Mouse (Mus musculus) heart, embryonic 13.5 days (tissue): ENCODE measurements around the gene Hal. TPM values are rescaled to one million over a fixed set of nuclear protein-coding genes. Genes with fewer than 3 reads are reported as not detected.

ENCODE experiments used
- ATAC-seq: fragments of 200-750 bp; cut with Nextera tagmentation; 2 replicates; pipeline ENCODE4 v1.8.0; 2017; ENCODE audit warnings: moderate TSS enrichment; ENCODE audit not compliant: insufficient number of reproducible peaks, low FRiP score, low TSS enrichment; ENCODE audit errors: extremely low read depth
- H3K27ac ChIP-seq: fragments of 300-500 bp; sonication (generic); replicated peaks from 2 replicates; pipeline ENCODE4 v1.5.1; 2015; ENCODE audit warnings: moderate library complexity, mild to moderate bottlenecking, inconsistent platforms
- H3K27me3 ChIP-seq: fragments of 300-500 bp; sonication (generic); replicated peaks from 2 replicates; pipeline ENCODE4 v1.6.1; 2015; ENCODE audit warnings: mild to moderate bottlenecking, inconsistent platforms
- H3K36me3 ChIP-seq: fragments of 300-500 bp; sonication (generic); 2 replicates; pipeline ENCODE4 v1.6.1; 2015; ENCODE audit warnings: mild to moderate bottlenecking, inconsistent platforms
- H3K4me1 ChIP-seq: fragments of 300-500 bp; sonication (generic); 2 replicates; pipeline ENCODE4 v1.6.1; 2015; ENCODE audit warnings: inconsistent platforms
- H3K4me2 ChIP-seq: fragments of 300-500 bp; sonication (generic); 2 replicates; pipeline ENCODE4 v1.6.1; 2015; ENCODE audit warnings: inconsistent platforms, mild to moderate bottlenecking, moderate library complexity
- H3K4me3 ChIP-seq: fragments of 300-500 bp; sonication (generic); 2 replicates; pipeline ENCODE4 v1.5.1; 2015; ENCODE audit warnings: moderate library complexity, mild to moderate bottlenecking, inconsistent platforms
- H3K9ac ChIP-seq: fragments of 300-500 bp; sonication (generic); 2 replicates; pipeline ENCODE4 v1.6.1; 2015; ENCODE audit warnings: inconsistent platforms, mild to moderate bottlenecking, moderate library complexity
- H3K9me3 ChIP-seq: fragments of 300-500 bp; sonication (generic); 2 replicates; pipeline ENCODE4 v1.6.1; 2016; ENCODE audit warnings: inconsistent platforms
- WGBS: fragments of 180-500 bp; shearing (Covaris S2); methylation state at CpG from one replicate; pipeline ENCODE4 v1.1.7; 2015; ENCODE audit warnings: mixed read lengths; 5-methylcytosine and 5-hydroxymethylcytosine counted together
- polyA plus RNA-seq: library from polyadenylated mRNA; unstranded; fragments of >200 nt; fragmentation: Nextera tagmentation; extraction: Ambion mirVana; gene quantifications from 2 replicates; pipeline ENCODE4 v1.2.1, GENCODE M21; 2015

The Hal gene
- polyA plus RNA-seq, 1 experiment from 2014 or later = 0.12 TPM

DNA sequence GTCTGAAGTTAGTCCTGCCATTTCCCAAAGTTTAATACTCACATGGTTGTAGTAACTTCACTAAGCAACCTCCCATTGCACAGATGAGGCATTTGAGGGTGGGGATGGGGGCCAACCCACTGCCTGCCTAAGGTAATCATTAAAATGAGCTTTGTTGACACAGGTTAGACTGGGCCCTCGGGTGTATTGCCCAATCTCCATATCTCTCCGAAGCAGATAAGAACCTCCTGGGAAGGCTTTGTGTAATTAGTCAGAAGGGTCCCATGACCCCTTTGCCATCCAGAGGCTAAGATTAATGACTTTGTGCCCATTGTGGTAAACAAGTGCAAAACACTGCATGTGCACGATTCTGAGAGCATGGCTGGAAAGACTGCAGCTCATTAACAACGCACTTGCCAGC is 29.2 kb downstream of the Hal start:
- Histone ChIP-seq H3K27ac (no peak overlapping the region), H3K4me3 (no peak overlapping the region), H3K9me3 (no peaks in the 10 kb centered on the region), H3K36me3 (no peaks in the 10 kb centered on the region), H3K4me2 (no peak overlapping the region), H3K27me3 (no peaks in the 10 kb centered on the region), H3K4me1 (no peaks in the 10 kb centered on the region), H3K9ac (no peak overlapping the region)
- ATAC-seq = no peak
- WGBS = 53% methylated on average over 4 of the region's 4 CpGs

DNA sequence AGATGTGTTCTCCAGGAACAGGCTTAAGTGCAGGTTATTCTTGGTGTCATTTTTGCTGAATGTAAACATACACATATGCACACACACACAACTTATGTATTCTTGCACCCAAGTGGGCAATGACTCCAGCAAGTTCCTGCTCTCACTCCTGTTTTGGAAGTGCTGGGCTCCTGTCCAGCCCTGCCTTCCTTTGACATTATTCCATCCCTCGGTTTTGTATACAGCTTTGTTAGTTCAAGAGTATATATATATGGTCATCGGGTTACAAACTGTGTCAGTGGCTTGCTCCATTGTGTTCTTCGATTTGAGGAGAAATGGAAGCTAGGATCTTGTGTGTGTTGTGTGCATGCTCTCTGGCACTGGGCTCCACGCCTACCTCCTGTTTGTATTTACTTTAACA is 29.6 kb downstream of the Hal start:
- 73% methylated on average over 4 of the region's 4 CpGs for WGBS
- no peak overlapping the region for H3K9ac ChIP-seq
- no peak overlapping the region for H3K4me3 ChIP-seq
- ATAC-seq = no peak
- H3K27me3 ChIP-seq = no peaks in the 10 kb centered on the region
- no peaks in the 10 kb centered on the region for H3K9me3 ChIP-seq
- no peaks in the 10 kb centered on the region for H3K4me1 ChIP-seq
- no peak overlapping the region for H3K4me2 ChIP-seq
- no peaks in the 10 kb centered on the region for H3K36me3 ChIP-seq
- H3K27ac ChIP-seq = no peak overlapping the region

DNA sequence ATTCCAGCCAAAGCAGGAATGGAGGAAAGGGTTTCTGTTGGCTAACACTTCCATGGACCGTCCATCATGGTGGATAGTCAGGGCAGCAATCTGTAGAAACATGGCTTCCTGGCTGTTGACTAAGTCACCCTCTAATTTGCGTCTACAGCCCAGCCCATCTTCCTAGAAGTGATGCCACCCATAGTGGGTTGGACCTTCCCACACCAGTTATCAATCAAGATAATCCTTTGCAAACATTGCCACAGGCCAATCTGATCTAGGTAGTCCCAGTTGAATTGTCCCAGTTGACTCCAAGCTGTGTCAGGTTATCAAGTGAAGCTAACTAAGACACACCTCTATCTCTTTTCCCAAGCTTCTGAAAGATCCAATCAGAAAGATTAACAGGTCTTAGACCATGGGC is 30.1 kb downstream of the Hal start:
- Histone ChIP-seq H3K36me3 (no peaks in the 10 kb centered on the region), H3K4me2 (no peak overlapping the region), H3K4me1 (no peaks in the 10 kb centered on the region), H3K4me3 (no peak overlapping the region), H3K9me3 (no peaks in the 10 kb centered on the region), H3K27ac (no peak overlapping the region), H3K9ac (no peak overlapping the region), H3K27me3 (no peaks in the 10 kb centered on the region)
- WGBS = 79% methylated on average over 2 of the region's 2 CpGs
- no peak for ATAC-seq

DNA sequence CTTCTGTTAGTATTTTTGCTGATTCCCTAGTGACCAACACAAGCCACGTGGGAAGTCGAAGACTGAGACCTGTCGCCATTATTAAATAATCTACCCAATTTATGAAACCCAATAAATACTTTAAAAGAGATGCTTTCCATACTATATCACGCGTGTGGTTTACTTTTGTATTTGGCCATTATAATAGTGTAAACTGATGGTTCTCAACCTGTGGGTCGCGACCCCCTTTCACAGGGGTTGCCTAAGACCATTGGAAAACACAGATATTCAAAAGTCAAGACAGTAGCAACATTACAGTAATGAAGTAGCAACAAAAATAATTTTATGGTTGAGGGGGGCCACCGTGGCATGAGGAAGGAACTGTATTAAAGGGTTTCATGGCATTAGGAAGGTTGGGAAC is 30.6 kb downstream of the Hal start:
- Histone ChIP-seq H3K27me3 (no peaks in the 10 kb centered on the region), H3K9ac (no peak overlapping the region), H3K4me3 (no peak overlapping the region), H3K4me2 (no peak overlapping the region), H3K36me3 (no peaks in the 10 kb centered on the region), H3K4me1 (no peaks in the 10 kb centered on the region), H3K9me3 (no peaks in the 10 kb centered on the region), H3K27ac (no peak overlapping the region)
- no peak for ATAC-seq
- 80% methylated on average over 8 of the region's 8 CpGs for WGBS

DNA sequence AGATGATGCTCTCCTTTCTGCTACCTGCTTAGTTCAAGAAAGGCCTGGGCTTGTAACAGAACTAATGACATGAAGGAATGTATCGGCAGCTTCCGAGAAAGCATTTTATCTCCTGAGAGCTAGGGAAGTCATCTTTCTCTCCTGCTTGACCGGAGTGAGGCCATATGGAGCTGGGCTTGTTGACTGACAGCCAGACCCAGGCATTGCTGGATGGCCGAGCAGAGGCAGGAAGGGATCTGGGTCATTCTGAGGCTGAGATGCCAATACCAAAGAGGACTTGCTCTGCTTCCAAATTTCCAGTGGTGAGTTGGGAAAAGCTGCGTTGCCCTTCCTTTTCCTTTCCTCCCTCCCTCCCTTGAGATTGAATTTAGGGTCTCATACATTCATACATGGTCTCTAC is 31.2 kb downstream of the Hal start:
- Histone ChIP-seq H3K27me3 (no peaks in the 10 kb centered on the region), H3K4me1 (no peaks in the 10 kb centered on the region), H3K27ac (no peak overlapping the region), H3K9me3 (no peaks in the 10 kb centered on the region), H3K9ac (no peak overlapping the region), H3K36me3 (no peaks in the 10 kb centered on the region), H3K4me2 (no peak overlapping the region), H3K4me3 (no peak overlapping the region)
- ATAC-seq = no peak
- WGBS = 61% methylated on average over 5 of the region's 5 CpGs

DNA sequence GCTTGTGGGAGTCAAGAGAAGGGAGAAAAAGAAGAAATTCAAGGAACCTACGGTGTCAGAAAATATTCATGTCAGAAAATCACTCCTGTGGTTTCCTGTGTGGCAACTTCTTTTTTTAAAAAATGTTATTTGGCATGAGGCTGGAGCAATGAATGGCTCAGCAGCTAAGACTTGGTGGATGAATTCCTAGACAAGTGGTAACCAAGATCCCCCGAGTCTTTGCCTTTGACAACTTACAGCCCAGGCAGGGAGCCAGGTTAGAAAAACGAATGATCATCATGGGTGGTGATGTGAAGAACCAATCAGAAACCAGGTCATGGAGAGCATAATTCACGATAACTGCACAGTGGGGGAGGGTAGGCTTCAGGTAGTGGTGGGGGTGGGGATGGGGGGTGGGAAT is 32.4 kb downstream of the Hal start:
- no peaks in the 10 kb centered on the region for H3K9me3 ChIP-seq
- H3K9ac ChIP-seq = no peak overlapping the region
- no peak overlapping the region for H3K4me3 ChIP-seq
- H3K4me1 ChIP-seq = no peaks in the 10 kb centered on the region
- WGBS = 68% methylated on average over 4 of the region's 4 CpGs
- H3K4me2 ChIP-seq = no peak overlapping the region
- H3K36me3 ChIP-seq = no peaks in the 10 kb centered on the region
- no peaks in the 10 kb centered on the region for H3K27me3 ChIP-seq
- no peak for ATAC-seq
- H3K27ac ChIP-seq = no peak overlapping the region

DNA sequence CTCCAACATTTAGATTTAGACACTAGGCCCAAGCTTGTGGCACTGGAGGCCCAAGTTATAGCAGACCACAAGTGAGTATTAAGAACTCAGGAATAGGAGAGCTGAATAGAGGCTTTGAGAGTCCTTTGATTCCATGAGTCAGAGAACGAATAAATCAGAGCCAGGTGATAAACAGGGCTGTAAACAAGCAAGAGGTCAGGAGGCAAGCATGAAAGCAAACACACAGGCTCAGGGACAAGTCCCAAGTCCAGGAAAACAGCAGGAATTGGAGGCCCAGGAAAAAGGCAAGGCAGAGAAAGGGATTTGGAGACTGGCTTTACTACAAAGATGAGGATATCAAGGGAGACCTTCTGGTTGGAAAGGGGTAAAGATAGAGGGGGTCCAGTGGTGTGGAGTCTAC is 36.8 kb downstream of the Hal start:
- Histone ChIP-seq H3K27me3 (no peaks in the 10 kb centered on the region), H3K27ac (no peak overlapping the region), H3K4me3 (no peak overlapping the region), H3K4me1 (no peaks in the 10 kb centered on the region), H3K4me2 (no peak overlapping the region), H3K9ac (no peak overlapping the region), H3K9me3 (0 out of 2 replicates have a peak, but pooled peaks cover 6% of the 10 kb centered on the region), H3K36me3 (no peaks in the 10 kb centered on the region)
- ATAC-seq = no peak
- 83% methylated on average over 1 of the region's 1 CpGs for whole genome bisulfite sequencing

DNA sequence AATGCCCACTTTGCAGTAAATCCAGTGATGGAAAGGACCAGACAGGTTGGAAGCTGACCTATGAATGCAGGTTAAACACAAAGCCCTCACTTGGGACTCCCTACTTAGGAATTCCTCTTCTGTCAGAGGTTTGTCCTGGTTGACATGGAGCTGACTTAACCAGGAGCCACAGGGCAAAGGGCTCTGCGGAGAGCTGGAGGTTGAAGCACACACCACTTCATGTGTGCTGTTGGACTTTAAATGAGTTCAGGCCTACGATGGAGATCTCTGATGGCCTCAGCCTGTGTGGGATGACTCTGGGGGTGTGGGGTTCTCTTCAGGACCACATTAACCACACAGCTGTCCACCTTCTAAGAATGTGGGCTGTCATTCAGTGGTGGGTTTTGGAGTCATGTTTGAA is 49.7 kb downstream of the Hal start:
- Histone ChIP-seq H3K9ac (no peak overlapping the region), H3K4me2 (no peak overlapping the region), H3K4me3 (no peak overlapping the region), H3K36me3 (no peaks in the 10 kb centered on the region), H3K4me1 (peaks cover 21% of the 10 kb centered on the region), H3K9me3 (no peaks in the 10 kb centered on the region), H3K27ac (no peak overlapping the region), H3K27me3 (peaks cover 44% of the 10 kb centered on the region)
- 75% methylated on average over 2 of the region's 2 CpGs for WGBS
- ATAC-seq = no peak

DNA sequence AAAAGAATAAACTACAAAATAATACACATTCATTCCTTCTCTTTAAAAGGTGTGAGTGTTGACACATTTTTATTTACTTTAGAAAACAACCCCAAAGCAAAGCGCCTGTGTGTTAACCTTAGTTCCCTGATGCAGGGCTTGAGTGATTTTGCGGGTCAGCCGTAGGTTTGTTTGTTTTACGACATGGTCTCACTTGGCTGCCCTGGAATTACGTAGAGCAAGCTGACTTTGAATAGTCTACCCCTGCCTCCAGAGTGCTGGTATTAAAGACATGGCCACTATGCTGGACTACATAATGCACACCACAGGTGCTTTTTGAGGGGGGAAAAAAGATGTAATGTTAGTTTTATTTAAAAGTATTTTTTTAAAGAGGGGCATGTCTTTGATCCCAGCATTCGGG is 50.2 kb downstream of the Hal start:
- Histone ChIP-seq H3K36me3 (no peaks in the 10 kb centered on the region), H3K9me3 (no peaks in the 10 kb centered on the region), H3K4me3 (no peak overlapping the region), H3K9ac (no peak overlapping the region), H3K27me3 (peaks cover 44% of the 10 kb centered on the region), H3K4me1 (peaks cover 21% of the 10 kb centered on the region), H3K4me2 (no peak overlapping the region), H3K27ac (no peak overlapping the region)
- no peak for ATAC-seq
- 66% methylated on average over 6 of the region's 6 CpGs for WGBS

DNA sequence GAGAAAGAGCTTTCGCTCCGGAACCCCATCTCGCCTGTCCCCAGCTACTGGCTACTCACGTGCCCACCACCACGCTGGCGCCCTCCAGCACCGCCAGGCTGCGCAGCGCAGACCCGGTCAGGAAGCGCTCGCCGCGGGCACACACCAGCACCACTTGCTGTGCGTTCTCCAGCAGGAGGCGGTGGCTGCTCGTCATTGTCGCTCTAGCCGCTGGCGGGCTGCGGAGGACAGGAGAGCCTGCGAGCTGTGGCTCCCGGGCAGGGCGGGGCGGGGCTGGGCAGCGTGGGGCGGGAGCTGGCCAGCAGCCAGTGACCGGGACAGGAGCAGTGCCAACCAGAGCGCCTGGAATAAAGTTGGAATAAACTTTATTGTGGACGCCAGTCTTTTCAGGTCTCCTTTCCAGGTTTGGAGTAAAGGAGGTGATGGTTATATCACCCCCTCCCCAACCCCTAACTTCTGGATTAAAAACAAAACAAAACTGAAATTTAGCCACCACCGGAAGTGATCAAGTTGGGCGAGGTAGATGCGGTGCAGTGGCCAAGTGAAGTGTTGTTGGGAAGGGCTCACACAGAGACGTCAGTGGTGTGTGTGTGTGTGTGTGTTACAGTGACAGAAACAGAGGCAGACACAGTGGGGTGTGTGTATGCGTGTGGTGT is 51.3 kb downstream of the Hal start, which contains the start of gene Amdhd1:
Amdhd1 (minus strand) TSS at position 259 of the 656 bp plus-strand sequence.
- Histone ChIP-seq H3K9me3 (no peaks in the 10 kb centered on the region), H3K4me2 (peak within 1 kb of the TSS; percentile 79), H3K4me3 (peak within 1 kb of the TSS; percentile 51), H3K36me3 (no peaks in the 10 kb centered on the region), H3K27ac (no peak within 1 kb of the TSS; the same call in 1 of the 2 replicates), H3K9ac (peak within 1 kb of the TSS; percentile 74), H3K4me1 (peaks cover 17% of the 10 kb centered on the region), H3K27me3 (peaks cover 36% of the 10 kb centered on the region)
- WGBS = 2% methylated on average over 35 of the region's 35 CpGs
- peak; percentile 64 for ATAC-seq

DNA sequence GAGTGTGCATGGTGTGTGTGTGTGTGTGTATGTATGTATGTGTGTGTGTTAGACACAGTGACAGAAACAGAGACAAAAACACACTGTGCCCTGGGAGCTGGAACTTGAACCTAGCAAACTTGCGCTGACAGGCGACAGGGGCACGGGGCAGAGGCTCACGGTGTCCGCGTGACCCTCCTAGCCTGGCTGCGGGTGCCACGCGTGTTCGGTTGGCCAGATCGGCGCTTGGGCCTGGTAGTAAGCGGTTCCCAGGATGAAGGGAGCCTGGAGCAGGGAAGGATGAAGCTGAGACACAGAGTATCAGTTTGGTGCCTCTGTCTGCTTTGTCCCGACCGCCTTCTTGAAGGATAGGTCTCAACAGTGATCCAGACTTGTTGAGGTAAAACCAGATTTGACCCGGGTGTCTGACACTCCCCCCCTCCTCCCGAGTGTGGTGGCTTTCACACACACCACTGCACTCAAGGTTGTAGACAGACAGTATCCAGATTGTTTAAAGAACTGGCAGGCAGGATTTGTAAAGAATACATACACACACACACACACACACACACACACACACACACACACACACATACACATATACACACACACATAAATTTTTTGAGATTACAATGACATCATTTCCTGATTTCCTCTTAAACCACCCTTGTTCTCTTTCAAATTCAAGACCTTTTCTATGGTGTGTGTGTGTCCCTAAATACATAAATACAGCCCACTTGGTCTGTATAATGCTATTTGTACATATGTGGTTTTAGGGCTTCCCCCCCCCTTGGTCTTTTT is 52.1 kb downstream of the Hal start, which contains the start of gene Ccdc38:
Ccdc38 (plus strand) TSS at position 202 of the 780 bp plus-strand sequence.
- H3K4me2 ChIP-seq = peak within 1 kb of the TSS; percentile 79
- H3K27me3 ChIP-seq = peaks cover 29% of the 10 kb centered on the region
- H3K27ac ChIP-seq = no peak within 1 kb of the TSS; the same call in 1 of the 2 replicates
- peaks cover 17% of the 10 kb centered on the region for H3K4me1 ChIP-seq
- peak within 1 kb of the TSS; percentile 51 for H3K4me3 ChIP-seq
- 58% methylated on average over 17 of the region's 17 CpGs for WGBS
- ATAC-seq = no peak
- peak within 1 kb of the TSS; percentile 74 for H3K9ac ChIP-seq
- no peaks in the 10 kb centered on the region for H3K9me3 ChIP-seq
- no peaks in the 10 kb centered on the region for H3K36me3 ChIP-seq

DNA sequence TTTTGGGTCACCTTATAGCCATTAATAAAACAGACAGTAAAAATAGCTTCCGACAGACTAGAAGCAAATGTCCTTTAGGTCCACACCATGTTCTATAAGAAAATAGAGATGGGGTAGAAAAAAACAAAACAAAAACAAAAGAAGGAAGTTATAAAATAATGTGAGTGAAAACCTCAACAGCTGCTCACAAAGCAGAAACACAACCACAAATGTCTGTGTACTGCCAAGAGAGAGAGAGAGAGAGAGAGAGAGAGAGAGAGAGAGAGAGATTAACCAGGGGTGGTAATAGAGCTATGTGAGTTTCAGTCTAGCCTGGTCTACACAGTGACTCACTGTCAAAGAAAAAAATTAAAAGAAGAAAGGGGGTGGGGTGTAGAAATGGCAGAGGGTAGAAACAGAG is 53.0 kb downstream of the Hal start:
- H3K9me3 ChIP-seq = no peaks in the 10 kb centered on the region
- 68% methylated on average over 1 of the region's 1 CpGs for WGBS
- H3K4me2 ChIP-seq = no peak overlapping the region
- peaks cover 24% of the 10 kb centered on the region for H3K27me3 ChIP-seq
- no peak overlapping the region for H3K27ac ChIP-seq
- no peak for ATAC-seq
- no peak overlapping the region for H3K9ac ChIP-seq
- no peaks in the 10 kb centered on the region for H3K36me3 ChIP-seq
- peaks cover 17% of the 10 kb centered on the region for H3K4me1 ChIP-seq
- no peak overlapping the region for H3K4me3 ChIP-seq
